Mouse (Mus musculus): ENCODE measurements around the gene Slc2a1. TPM values are rescaled to one million over a fixed set of nuclear protein-coding genes. Genes with fewer than 3 reads are reported as not detected.
A peak's percentile ranks its signal among the peaks of the same experiment; 100 is the strongest.

Slc2a1 gene
- 189 and 215 TPM in 2 replicates for polyA plus RNA-seq (2012)

DNA sequence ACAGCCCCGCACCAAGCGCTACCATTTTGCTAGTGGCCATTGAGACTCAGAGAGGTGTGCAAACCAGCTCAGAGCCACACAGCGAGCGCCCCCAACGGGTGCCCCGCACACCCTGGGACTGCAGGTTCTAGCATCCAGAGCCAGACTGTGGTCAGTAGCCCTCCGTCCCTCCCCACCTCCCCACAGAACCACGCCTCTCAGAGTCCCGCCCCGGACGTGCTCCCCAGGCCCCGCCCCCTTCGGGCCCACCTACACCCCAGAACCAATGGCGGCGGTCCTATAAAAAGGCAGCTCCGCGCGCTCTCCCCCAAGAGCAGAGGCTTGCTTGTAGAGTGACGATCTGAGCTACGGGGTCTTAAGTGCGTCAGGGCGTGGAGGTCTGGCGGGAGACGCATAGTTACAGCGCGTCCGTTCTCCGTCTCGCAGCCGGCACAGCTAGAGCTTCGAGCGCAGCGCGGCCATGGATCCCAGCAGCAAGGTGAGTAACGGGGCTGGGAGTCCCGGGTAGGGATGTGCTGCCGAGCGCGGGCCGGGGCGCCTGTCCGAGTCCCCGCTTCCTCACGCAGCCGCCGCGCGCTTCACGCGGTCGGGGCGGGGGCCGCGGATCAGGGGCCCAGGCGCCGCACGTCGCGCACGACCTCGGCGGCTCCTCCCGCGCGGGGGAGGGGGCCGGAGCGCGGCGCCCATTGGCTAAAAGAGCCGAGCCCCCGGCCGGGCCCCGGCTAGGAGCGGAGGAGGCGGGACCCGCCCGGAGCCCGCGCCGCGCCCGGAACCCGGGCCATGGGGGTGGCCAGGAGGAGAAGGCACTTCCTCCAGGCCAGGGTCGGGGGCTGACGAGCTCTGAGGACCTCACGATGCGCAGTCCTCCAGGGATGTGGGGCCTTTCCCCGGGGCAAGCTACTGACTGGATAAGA is at the start of gene Slc2a1:
Slc2a1 (plus strand) TSS at position 217 of the 914 bp plus-strand sequence.
- H3K4me1 ChIP-seq (ENCODE audit: control insufficient read depth): peaks cover 87% of the 10 kb centered on the region
- H3K4me3 ChIP-seq (replicated peaks): peak within 1 kb of the TSS; percentile 100
- peaks cover 54% of the 10 kb centered on the region for H3K36me3 ChIP-seq (ENCODE audit: control insufficient read depth)
- peaks cover 9% of the 10 kb centered on the region for H3K27me3 ChIP-seq (ENCODE audit: control insufficient read depth)
- H3K9me3 ChIP-seq (ENCODE audit: control insufficient read depth, low read length): no peaks in the 10 kb centered on the region
- TF ChIP-seq TAL1 (IDR thresholded peaks at IDR 0.05; ENCODE audit: low read length) (no peak), GATA1 (IDR thresholded peaks at IDR 0.05; ENCODE audit: low read length) (no peak)

DNA sequence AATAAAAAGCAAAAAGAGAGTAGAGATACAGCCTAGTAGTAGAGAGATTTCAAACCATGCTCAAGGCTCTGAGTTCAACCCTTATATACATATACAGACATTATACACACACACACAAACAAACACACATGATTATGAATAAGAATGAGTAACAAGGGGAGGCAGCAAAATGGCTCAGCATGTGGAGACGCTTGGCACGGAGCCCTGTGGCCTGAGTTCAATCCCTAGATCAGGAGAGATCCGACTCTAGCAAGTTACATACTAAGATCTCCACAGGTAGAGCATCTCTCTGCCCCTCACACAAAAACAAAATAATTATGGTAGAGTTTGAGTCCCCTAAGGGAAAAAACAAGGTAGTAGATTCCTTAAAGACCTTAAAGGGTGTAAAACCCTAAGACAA is 41.7 kb upstream of the Slc2a1 start:
- no peak for TF ChIP-seq GATA1 (IDR thresholded peaks at IDR 0.05; ENCODE audit: low read length)
- Histone ChIP-seq H3K36me3 (ENCODE audit: control insufficient read depth) (no peaks in the 10 kb centered on the region), H3K4me3 (replicated peaks) (no peak overlapping the region), H3K27me3 (ENCODE audit: control insufficient read depth) (peaks cover 84% of the 10 kb centered on the region), H3K4me1 (ENCODE audit: control insufficient read depth) (peaks cover 51% of the 10 kb centered on the region), H3K9me3 (ENCODE audit: control insufficient read depth, low read length) (peaks cover 2% of the 10 kb centered on the region; the same call in 1 of the 2 replicates)

DNA sequence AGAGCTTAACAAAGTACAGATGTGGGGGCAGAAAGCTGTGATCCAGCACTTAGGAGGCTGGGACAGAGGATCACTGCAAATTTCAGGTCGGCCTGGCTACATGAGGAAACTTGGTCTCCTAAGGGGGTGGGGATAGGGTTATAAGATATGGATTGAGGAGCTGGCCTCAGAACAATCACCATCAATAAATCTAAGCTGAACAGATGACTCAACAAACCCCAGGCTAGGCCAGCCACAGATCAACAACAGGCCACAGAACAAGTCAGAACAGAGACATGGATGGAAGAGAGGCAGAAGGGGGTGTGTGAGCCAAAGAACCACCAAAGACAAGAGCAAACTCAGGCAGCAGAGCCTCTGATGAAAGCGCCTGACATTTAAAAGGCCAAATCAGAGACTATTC is 41.3 kb upstream of the Slc2a1 start:
- H3K4me3 ChIP-seq (replicated peaks): no peak overlapping the region
- peaks cover 2% of the 10 kb centered on the region; the same call in 1 of the 2 replicates for H3K9me3 ChIP-seq (ENCODE audit: control insufficient read depth, low read length)
- TF ChIP-seq GATA1 (IDR thresholded peaks at IDR 0.05; ENCODE audit: low read length): no peak
- TF ChIP-seq TAL1 (IDR thresholded peaks at IDR 0.05; ENCODE audit: low read length): no peak
- H3K36me3 ChIP-seq (ENCODE audit: control insufficient read depth): no peaks in the 10 kb centered on the region
- peaks cover 52% of the 10 kb centered on the region for H3K4me1 ChIP-seq (ENCODE audit: control insufficient read depth)
- peaks cover 84% of the 10 kb centered on the region for H3K27me3 ChIP-seq (ENCODE audit: control insufficient read depth)

- Histone ChIP-seq H3K4me3 (replicated peaks) (no peak overlapping the region), H3K27me3 (ENCODE audit: control insufficient read depth) (peaks cover 87% of the 10 kb centered on the region)
- TF ChIP-seq TAL1 (IDR thresholded peaks at IDR 0.05; ENCODE audit: low read length) (no peak), GATA1 (IDR thresholded peaks at IDR 0.05; ENCODE audit: low read length) (no peak)
Measured at GRCm38 (mm10) chr4:119068918-119069317, 39.6 kb upstream of the Slc2a1 start.

GRCm38 (mm10) chr4:119070181-119070580 is 38.3 kb upstream of the Slc2a1 start:
- H3K4me1 ChIP-seq (ENCODE audit: control insufficient read depth): peaks cover 58% of the 10 kb centered on the region

More at GRCm38 (mm10) chr4:119068918-119069317, 39.6 kb upstream of the Slc2a1 start:
- Histone ChIP-seq H3K4me1 (ENCODE audit: control insufficient read depth) (peaks cover 53% of the 10 kb centered on the region), H3K36me3 (ENCODE audit: control insufficient read depth) (no peaks in the 10 kb centered on the region), H3K9me3 (ENCODE audit: control insufficient read depth, low read length) (peaks cover 2% of the 10 kb centered on the region; the same call in 1 of the 2 replicates)

DNA sequence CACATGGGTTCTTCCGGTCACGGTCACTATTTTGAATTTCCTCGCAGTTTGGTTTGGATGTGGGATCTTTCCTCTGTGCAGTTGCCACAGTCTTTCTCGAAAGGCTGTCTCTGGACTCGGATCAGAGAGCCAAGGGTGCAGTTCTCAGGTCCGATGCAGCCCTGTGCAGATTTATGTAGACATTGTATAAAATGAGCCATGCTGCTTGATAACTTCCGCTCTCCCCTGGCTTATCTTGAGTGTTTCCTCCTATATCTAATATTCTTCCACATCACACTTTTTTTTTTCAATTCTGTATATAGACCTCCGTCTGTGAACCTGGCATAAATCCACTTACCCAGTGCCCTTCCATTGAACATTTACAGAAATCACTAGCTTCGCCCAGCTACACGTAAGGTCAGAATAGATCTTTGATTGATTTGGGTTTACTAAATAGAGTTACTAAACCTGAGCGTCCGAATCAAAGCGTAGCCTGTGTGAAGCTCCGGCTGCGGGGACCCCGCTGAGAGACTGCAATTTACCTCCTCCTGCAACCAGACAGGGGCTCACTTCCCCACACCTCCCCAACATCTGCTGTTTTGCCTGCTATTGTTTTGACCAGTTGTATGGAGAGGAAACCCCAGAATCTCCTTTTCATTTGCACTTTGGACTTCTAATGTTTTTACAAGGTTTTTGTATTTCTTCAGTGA is 37.4 kb upstream of the Slc2a1 start:
- no peak overlapping the region for H3K4me3 ChIP-seq (replicated peaks)
- peaks cover 98% of the 10 kb centered on the region for H3K27me3 ChIP-seq (ENCODE audit: control insufficient read depth)
- no peaks in the 10 kb centered on the region; the same call in 1 of the 2 replicates for H3K36me3 ChIP-seq (ENCODE audit: control insufficient read depth)
- TF ChIP-seq TAL1 (IDR thresholded peaks at IDR 0.05; ENCODE audit: low read length): no peak
- TF ChIP-seq GATA1 (IDR thresholded peaks at IDR 0.05; ENCODE audit: low read length): no peak
- peaks cover 68% of the 10 kb centered on the region for H3K4me1 ChIP-seq (ENCODE audit: control insufficient read depth)
- H3K9me3 ChIP-seq (ENCODE audit: control insufficient read depth, low read length): no peaks in the 10 kb centered on the region; the same call in 1 of the 2 replicates

More at GRCm38 (mm10) chr4:119070181-119070580, 38.3 kb upstream of the Slc2a1 start:
- TF ChIP-seq TAL1 (IDR thresholded peaks at IDR 0.05; ENCODE audit: low read length) (no peak), GATA1 (IDR thresholded peaks at IDR 0.05; ENCODE audit: low read length) (no peak)
- Histone ChIP-seq H3K9me3 (ENCODE audit: control insufficient read depth, low read length) (no peaks in the 10 kb centered on the region; the same call in 1 of the 2 replicates), H3K27me3 (ENCODE audit: control insufficient read depth) (peaks cover 91% of the 10 kb centered on the region), H3K36me3 (ENCODE audit: control insufficient read depth) (no peaks in the 10 kb centered on the region), H3K4me3 (replicated peaks) (no peak overlapping the region)

GRCm38 (mm10) chr4:119071648-119072362 is 36.7 kb upstream of the Slc2a1 start:
- Histone ChIP-seq H3K4me1 (ENCODE audit: control insufficient read depth) (peaks cover 75% of the 10 kb centered on the region), H3K36me3 (ENCODE audit: control insufficient read depth) (no peaks in the 10 kb centered on the region; the same call in 1 of the 2 replicates), H3K4me3 (replicated peaks) (no peak overlapping the region), H3K27me3 (ENCODE audit: control insufficient read depth) (peaks cover 98% of the 10 kb centered on the region), H3K9me3 (ENCODE audit: control insufficient read depth, low read length) (no peaks in the 10 kb centered on the region; the same call in 1 of the 2 replicates)
- no peak for TF ChIP-seq GATA1 (IDR thresholded peaks at IDR 0.05; ENCODE audit: low read length)
- TF ChIP-seq TAL1 (IDR thresholded peaks at IDR 0.05; ENCODE audit: low read length): no peak

GRCm38 (mm10) chr4:119072363-119072940 is 36.1 kb upstream of the Slc2a1 start:
- Histone ChIP-seq H3K4me1 (ENCODE audit: control insufficient read depth) (peaks cover 75% of the 10 kb centered on the region), H3K36me3 (ENCODE audit: control insufficient read depth) (no peaks in the 10 kb centered on the region; the same call in 1 of the 2 replicates), H3K9me3 (ENCODE audit: control insufficient read depth, low read length) (no peaks in the 10 kb centered on the region; the same call in 1 of the 2 replicates), H3K27me3 (ENCODE audit: control insufficient read depth) (peaks cover 92% of the 10 kb centered on the region), H3K4me3 (replicated peaks) (no peak overlapping the region)
- TF ChIP-seq GATA1 (IDR thresholded peaks at IDR 0.05; ENCODE audit: low read length) (no peak), TAL1 (IDR thresholded peaks at IDR 0.05; ENCODE audit: low read length) (no peak)
